Comparison of ENCODE assay signal across 14 mouse cellular contexts in the genomic region with DNA sequence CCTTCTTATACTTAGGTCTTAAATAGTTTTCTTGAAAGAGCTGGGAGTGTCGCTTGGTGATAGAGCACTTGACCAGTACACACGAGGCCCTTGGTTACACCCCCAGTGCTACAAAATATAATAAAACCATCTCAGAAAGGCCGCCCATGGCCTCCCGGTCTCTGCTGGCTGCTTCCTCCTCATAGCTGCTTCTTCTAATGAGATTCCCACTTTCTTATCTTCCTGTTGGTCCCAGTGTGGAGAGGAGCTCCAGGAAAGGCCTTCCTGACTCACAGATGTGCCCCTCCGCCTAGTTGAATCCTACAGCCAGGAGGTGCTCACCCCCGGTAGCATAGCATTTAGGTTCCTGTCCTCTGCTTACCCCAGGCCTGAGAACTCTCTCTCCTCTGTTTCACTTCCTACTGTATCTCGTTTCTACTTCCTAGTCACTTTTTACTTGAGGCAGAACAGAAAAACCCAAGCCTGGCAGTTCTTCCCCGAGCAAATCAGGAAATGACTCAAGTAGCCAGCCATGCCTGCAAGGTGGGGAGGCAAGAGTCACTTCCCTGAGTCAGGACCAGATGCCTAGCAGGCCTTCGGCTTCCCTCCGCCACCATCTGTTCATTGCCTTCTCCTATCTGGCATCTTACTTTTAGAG. TPM values are rescaled to one million over a fixed set of nuclear protein-coding genes. Genes with fewer than 3 reads are reported as not detected.
A peak's percentile ranks its signal among the peaks of the same experiment; 100 is the strongest.
DNase-seq lines count a peak whose midpoint lies in the region; ATAC-seq and TF ChIP-seq lines count a peak whose summit lies in the region.
"Had no signal": no experiment of that assay in that cellular context is flagged by ENCODE, and none has a peak within 500 bp of the region (broad histone marks: within the 10 kb centered on the region; RNA-seq: fewer than 3 reads in every experiment).

No protein-coding gene starts in this region.

- peak; percentile 94 for ATAC-seq in common myeloid progenitor, adult 5-6 weeks (replicated peaks; ENCODE audit: low read depth, poor library complexity, severe bottlenecking)
- no peak for ATAC-seq in midbrain, embryonic 13.5 days

- no peaks in the 10 kb centered on the region for H3K9me3 ChIP-seq in midbrain, embryonic 13.5 days
- H3K9me3 ChIP-seq: limb, embryonic 10.5 days; neural tube, embryonic 15.5 days had no signal

- no peak overlapping the region for H3K4me3 ChIP-seq in kidney, adult 2 months (ENCODE audit: insufficient read depth, low read depth, low read length)
- H3K4me3 ChIP-seq in midbrain, embryonic 13.5 days (replicated peaks): no peak overlapping the region
- H3K4me3 ChIP-seq: layer of hippocampus, adult 2 months; limb, embryonic 10.5 days; neural tube, embryonic 15.5 days had no signal

- TF ChIP-seq CTCF in kidney, adult 2 months (conservative IDR thresholded peaks at IDR 0.05; ENCODE audit: insufficient read depth, insufficient read length, low read depth, low read length): no peak

- no peak overlapping the region for H3K9ac ChIP-seq in midbrain, embryonic 13.5 days (replicated peaks)
- H3K9ac ChIP-seq: hindbrain, embryonic 14.5 days; neural tube, embryonic 15.5 days had no signal

- 67% methylated on average over 10 of the region's 10 CpGs for WGBS in kidney, adult 2 months
- WGBS in midbrain, embryonic 13.5 days: 88% methylated on average over 10 of the region's 10 CpGs

- H3K4me2 ChIP-seq in midbrain, embryonic 13.5 days (replicated peaks): no peak overlapping the region
- H3K4me2 ChIP-seq: hindbrain, embryonic 14.5 days; neural tube, embryonic 15.5 days had no signal

- H3K36me3 ChIP-seq in kidney, adult 2 months (ENCODE audit: control insufficient read depth, insufficient read depth, low read length): no peaks in the 10 kb centered on the region
- H3K36me3 ChIP-seq in midbrain, embryonic 13.5 days: no peaks in the 10 kb centered on the region
- H3K36me3 ChIP-seq: G1E; limb, embryonic 10.5 days; neural tube, embryonic 15.5 days had no signal

- no peaks in the 10 kb centered on the region for H3K27me3 ChIP-seq in kidney, adult 2 months (replicated peaks; ENCODE audit: control insufficient read depth, insufficient read depth, low read length)
- no peaks in the 10 kb centered on the region for H3K27me3 ChIP-seq in midbrain, embryonic 13.5 days
- H3K27me3 ChIP-seq: neural tube, embryonic 15.5 days had no signal

- peak; percentile 38 for DNase-seq in kidney, adult 2 months
- DNase-seq in kidney, postnatal 25 days: no peak
- peak; percentile 67 to 71 for DNase-seq in B cell, adult 2 months
- peak; percentile 43 to 48 for DNase-seq in monocyte, adult 2 months (ENCODE audit: low read depth in 1 of 2, low spot score in 2 of 2)
- no peak for DNase-seq in right cerebral cortex, postnatal 4 days
- no peak for DNase-seq in embryo, embryonic 10.5 days (ENCODE audit: low spot score)
- DNase-seq: cerebellum, adult 18-20 months had no signal

- TF ChIP-seq POLR2A in kidney, adult 2 months (IDR thresholded peaks at IDR 0.05; ENCODE audit: low read depth, low read length): no peak

- H3K27ac ChIP-seq in kidney, adult 2 months (ENCODE audit: insufficient read depth, low read depth, low read length): 0 out of 2 replicates have a peak overlapping the region, but pooled peaks have one; percentile 49
- no peak overlapping the region for H3K27ac ChIP-seq in midbrain, embryonic 13.5 days
- H3K27ac ChIP-seq: hindbrain, embryonic 14.5 days; layer of hippocampus, adult 2 months; limb, embryonic 10.5 days; neural tube, embryonic 15.5 days had no signal

- no peaks in the 10 kb centered on the region for H3K4me1 ChIP-seq in kidney, adult 2 months (ENCODE audit: control insufficient read depth, insufficient read depth, low read length)
- H3K4me1 ChIP-seq in midbrain, embryonic 13.5 days (replicated peaks): no peaks in the 10 kb centered on the region
- H3K4me1 ChIP-seq: neural tube, embryonic 15.5 days had no signal

RNA-seq across cellular contexts. Expression of a gene that starts 9.2 kb away (rescaled TPM):
- 45.1 and 48.5 TPM in 2 replicates for polyA plus RNA-seq in kidney, adult 2 months (2012; rRNA removed)
- not detected in 2 replicates for total RNA-seq in common myeloid progenitor, adult 5-6 weeks (2017)
- polyA plus RNA-seq in midbrain, embryonic 13.5 days (2015; fragmentation: Nextera tagmentation; extraction: Ambion mirVana): 12.8 TPM in 2 replicates
- polyA plus RNA-seq: G1E had no signal

RNA-seq across cellular contexts. Expression of a gene that starts 59.6 kb away (rescaled TPM):
- 0.45 and 0.66 TPM in 2 replicates for polyA plus RNA-seq in kidney, adult 2 months (2012; rRNA removed)
- total RNA-seq in common myeloid progenitor, adult 5-6 weeks (2017): not detected in 2 replicates
- 1.8 and 2.0 TPM in 2 replicates for polyA plus RNA-seq in midbrain, embryonic 13.5 days (2015; fragmentation: Nextera tagmentation; extraction: Ambion mirVana)
- total RNA-seq: G1E had no signal
- polyA plus RNA-seq: G1E had no signal

Comparison
In these comparisons a context has a peak if more than half of its experiments do, and no peak if none do; other contexts are left out.
1. DNase-seq: peak in kidney, adult 2 months (single experiment), B cell, adult 2 months (2 of 2) and monocyte, adult 2 months (2 of 2); none in kidney, postnatal 25 days (0 of 2), right cerebral cortex, postnatal 4 days (single experiment) and embryo, embryonic 10.5 days (single experiment).